Mouse (Mus musculus) megakaryocyte, embryonic 14.5 days (primary cell): ENCODE measurements around the gene Spon1.

Source experiments
- FLI1 ChIP-seq: IDR thresholded peaks from 2 replicates; pipeline ENCODE4 v1.6.1; 2012; ENCODE audit warnings: low read length, inconsistent platforms, mixed read lengths
- GATA1 ChIP-seq: IDR thresholded peaks from 3 replicates; pipeline ENCODE4 v1.6.1; 2012; ENCODE audit warnings: mixed read lengths, low read length, inconsistent platforms, borderline replicate concordance

- TF ChIP-seq GATA1 (no peak), FLI1 (no peak)
These were observed 189.6 kb downstream of the Spon1 start for GRCm38 (mm10) chr7:113955431-113955830.
